Mouse (Mus musculus) embryo, embryonic 10.5 days (tissue): ENCODE data around the gene Dcpp3.
"Not testable (repeated sequence)": the region's sequence is repeated elsewhere in the genome, so short reads cannot be mapped to it uniquely, and the experiment has no call there.

Source experiments
- DNase-seq: peaks from one replicate; pipeline ENCODE4 v3.0.0-alpha.2; 2015; ENCODE audit warnings: low spot score

Gene Dcpp3

DNA sequence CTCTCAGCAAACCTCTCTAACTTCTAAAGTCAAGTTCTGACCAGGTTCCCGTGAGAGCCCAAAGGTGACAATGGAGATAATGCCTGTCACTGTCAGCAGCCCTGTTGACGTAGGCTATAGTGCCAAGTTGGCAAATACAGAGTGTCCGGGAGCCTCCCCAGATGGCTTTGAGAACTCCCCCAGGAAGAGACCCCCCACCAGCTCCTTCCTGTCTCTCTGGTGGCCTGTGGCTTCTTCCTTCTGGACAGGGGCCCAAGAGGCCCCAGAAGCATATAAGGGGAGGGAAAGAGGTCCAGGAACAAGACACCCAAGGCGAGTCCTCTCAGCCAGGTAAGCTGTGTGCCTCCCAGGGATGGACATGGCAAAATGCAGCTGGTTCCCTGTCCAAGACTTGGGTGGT is at the start of gene Dcpp3:
Dcpp3 (plus strand) TSS at position 301 of the 400 bp plus-strand sequence.
- DNase-seq, result not testable (repeated sequence)

DNA sequence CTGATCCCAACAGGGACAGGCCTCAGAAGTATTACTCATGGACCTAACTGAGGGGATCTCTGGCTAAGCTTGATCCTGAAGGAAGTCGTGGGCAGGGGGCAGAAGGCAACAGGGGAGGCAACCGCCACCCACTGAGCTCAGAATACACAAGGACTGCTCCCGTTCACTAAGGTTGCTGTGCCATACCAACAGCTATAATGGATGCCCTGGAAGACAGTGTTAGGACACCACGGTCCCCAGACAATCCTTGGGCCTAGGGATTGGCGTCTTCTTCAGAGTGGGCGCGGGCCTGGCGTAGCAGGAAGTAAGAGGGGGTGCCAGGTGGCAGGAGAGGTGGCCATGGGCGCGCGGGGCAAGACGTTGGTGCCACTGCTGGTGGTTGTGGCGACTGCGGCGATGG is 49.5 kb upstream of the Dcpp3 start, which contains the start of gene Prss21:
Prss21 (plus strand) TSS at position 301 of the 400 bp plus-strand sequence.
- DNase-seq, result no peak

DNA sequence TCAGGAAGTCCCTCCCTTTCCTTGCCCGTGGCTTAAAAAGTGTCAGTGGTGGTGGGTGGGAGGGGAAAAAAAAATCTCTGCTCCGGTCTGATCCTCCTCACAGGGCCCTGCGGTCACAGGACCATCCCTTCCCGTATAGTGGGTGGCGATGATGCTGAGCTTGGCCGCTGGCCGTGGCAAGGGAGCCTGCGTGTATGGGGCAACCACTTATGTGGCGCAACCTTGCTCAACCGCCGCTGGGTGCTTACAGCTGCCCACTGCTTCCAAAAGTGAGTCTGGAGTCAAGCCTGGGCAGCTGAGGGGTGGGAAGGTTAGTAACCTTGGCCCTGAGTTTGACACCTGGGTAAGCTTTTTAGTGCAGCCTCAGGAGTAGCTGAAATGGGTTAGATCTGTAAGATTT is 48.7 kb upstream of the Dcpp3 start:
- DNase-seq, result no peak

DNA sequence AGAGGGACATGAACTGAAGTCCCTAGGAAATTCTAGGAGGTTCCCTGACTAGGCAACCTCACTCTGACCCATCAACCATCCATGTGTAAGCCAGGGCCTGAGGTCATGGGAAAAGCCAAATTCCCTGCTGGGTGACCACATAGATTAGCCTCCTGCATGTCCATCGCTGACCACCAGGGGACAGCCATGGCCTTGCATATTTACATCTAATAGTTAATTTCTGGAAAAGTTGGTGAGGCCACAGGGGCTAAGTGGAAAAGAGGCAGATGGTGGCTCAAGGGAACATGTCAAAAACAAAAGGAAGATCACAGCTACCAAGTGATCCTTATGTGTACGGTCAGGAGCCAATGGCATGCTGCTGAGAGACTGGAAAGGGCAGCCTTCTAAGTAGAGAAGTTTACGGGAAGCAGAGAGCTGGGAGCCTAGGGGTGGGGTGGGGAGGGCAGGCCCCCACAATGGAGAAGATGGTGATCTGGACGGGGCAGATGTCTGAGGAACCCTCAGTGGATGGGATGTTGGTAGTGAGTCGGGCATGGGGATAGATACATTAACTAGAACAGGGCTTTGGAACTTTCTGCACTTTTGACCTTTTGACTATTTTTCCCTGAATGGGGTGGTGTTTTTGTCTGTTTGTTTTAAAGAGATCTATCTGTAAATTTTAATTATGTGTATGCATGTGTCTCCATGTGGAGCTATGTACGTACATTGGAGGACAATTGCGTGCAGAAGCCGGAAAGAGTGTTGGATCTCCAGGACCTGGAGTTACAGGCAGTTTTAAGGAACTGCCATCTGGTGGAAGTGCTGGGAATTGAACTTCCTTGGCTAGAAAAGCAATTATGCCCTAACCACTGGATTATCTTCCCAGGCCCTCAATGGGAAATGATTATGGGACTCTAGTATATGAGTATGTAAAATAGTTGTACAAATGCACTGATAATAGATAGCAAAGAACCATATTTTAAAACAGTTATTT is 43.1 kb upstream of the Dcpp3 start:
- peak; percentile 79 for DNase-seq

DNA sequence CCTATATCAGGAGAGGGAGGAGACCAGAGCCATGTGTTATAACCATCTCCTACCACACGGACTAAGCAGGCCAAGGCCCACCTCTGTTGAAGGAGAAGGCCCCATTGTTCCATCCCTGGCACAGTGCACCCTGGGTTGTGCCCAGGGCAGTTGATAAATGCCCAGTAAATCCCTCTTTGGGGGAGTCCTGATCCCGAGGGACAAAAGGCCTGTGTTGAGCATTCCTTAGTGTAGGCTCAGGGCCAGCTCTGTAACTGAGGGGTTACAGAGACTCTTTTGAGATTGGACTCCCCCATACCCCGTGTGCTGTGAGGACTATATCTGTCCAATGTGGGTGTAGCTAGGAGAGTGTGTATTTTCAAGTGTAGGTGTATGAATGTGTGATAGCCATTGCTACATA is 40.5 kb upstream of the Dcpp3 start:
- DNase-seq, result no peak

DNA sequence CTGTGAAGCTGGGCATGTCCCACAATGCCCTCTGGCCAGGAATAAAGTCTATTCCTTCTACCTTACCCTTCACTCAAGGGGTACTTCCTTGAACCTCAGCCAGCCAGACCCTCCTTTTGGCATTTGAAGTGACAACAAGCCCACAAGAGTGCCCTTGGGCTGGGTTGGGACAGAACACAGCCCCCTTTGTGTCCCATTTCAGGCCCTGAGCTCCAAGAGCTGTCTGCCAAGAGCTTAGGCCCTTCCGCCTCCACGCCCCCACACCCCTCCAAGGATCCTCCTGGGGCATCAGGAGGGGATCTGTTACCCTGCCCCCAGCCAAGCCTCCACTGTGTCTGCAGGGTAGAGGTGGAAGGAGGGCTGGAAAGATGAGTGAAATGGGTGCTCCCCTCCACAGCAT is 40.1 kb upstream of the Dcpp3 start:
- DNase-seq, result no peak

DNA sequence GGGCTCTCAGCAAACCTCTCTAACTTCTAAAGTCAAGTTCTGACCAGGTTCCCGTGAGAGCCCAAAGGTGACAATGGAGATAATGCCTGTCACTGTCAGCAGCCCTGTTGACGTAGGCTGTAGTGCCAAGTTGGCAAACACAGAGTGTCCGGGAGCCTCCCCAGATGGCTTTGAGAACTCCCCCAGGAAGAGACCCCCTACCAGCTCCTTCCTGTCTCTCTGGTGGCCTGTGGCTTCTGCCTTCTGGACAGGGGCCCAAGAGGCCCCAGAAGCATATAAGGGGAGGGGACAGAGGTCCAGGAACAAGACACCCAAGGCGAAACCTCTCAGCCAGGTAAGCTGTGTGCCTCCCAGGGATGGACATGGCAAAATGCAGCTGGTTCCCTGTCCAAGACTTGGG is 36.7 kb upstream of the Dcpp3 start, which contains the start of the genes Dcpp1 and Dcpp2:
Dcpp1 (plus strand) TSS at position 301 of the 400 bp plus-strand sequence.
Dcpp2 (plus strand) TSS at position 305 of the 400 bp plus-strand sequence.
- DNase-seq, result not testable (repeated sequence)

DNA sequence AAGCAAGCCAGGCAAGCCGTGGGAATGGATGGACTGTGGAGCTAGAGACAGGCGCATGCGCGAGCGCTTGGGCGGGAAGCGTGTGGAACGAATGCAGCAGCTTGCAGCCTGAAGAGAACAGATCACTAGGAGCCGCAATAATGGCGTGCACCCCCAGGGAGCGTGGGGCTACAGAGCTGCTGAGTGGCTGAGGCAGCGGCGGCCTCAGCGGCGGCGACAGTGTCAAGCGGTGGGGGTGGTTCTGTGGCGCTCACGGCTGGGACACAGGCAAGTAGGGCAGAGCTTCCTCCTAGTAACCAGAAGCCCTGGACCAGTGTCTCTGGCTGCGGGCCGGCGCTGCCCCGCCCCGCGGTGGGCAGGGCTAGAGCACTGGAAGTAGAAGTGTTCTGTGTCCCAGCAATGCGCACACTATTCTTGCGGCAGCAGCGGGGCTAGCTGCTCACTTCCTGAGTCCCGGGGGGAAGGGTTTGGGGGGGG is 7.3 kb downstream of the Dcpp3 start:
- DNase-seq, result peak; percentile 95

DNA sequence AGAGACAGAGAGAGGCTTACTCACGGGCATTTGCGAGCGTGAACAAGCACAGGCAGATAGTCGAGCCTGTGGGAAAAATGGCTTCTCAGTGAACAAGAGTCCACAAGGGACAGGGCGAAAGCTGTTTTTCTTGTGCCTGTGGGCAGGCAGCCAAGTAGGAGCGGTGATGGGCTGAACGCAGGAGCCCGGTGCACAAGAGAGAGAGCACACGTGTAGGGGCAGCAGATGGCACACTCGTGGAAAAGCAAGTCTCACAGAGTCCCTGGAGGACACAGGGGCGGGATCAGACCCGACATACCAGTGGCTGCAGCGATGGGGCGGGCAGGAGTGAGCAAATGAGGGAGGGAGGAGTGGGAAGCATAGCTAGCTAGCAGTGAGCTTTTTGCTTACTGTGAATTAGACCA is 7.8 kb downstream of the Dcpp3 start:
- DNase-seq, result peak; percentile 83

DNA sequence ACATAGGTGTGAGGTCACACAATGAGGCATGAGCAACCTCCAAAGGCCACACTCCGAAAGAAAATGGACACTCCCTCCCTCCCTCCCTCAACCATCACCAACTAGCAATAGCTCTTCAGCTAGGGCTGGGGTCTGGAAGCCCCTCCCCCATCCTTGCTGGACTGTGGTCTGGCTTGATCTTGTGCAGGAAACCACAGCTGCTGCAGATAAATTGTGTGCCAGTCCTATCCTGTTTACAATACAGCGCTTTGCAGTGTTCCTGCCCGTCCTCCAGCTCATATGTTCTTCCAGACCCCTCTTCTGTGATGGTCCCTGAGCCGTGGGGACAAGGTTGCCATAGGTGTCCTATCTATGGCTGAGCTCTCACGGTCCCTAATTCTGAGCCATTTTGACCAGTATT is 13.9 kb downstream of the Dcpp3 start:
- no peak for DNase-seq

DNA sequence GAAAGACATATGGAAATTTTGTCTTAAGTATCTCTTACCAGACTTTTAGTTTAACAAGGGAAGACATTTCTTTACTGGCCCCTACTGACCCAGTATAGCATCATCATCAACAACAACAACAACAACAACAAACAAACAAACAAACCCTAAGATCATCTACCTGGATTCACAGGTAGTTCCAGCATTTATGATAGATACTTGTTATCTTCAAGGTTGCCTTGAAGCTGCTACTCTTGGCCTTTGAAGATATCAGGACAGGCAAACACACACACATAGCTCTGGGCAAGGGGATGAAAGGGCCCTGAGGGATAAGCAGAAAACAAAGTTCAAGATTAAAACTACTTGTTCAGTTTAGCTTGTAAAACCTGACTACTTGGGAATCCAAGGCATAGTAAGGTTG is 24.1 kb downstream of the Dcpp3 start, which contains the start of gene Sbp:
Sbp (plus strand) TSS at position 301 of the 400 bp plus-strand sequence.
- no peak for DNase-seq

DNA sequence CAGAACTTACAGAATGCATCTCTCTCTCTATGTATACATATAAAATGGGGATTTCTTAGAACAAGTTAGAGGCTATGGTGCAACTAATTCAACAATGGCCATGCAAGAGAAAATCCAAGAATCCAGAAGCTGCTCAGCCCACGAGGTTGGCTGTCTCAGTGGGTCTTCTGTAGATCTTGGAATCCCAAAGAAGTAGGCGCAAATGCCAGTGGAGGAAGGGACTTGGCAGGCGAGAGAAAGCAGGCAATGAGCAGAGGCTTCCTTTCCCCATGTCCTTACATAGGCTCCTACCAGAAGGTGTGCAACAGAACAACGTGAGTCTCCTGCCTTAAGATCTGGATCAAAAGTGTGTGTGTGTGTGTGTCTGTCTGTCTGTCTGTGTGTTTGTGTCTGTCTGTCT is 30.2 kb downstream of the Dcpp3 start:
- DNase-seq, result not testable (repeated sequence)

DNA sequence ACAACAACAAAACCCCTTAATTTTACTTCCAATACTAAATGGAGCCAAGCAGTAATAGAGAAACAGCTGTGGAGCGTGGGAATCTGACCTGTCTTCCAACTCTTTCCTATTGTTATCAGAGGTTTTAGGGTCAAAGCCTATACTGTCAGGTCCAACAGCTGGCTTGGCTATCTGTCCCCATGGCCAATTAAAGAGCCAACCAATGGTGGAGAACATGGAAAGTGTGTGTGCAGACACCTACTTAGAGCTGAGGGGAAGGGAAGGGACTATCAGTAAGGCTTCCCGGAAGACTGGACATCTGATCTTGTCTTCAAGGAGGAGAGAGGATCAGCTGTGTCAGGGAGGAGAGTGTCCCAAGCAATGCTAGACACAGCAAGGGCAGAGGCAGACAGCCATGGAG is 31.8 kb downstream of the Dcpp3 start:
- no peak for DNase-seq

DNA sequence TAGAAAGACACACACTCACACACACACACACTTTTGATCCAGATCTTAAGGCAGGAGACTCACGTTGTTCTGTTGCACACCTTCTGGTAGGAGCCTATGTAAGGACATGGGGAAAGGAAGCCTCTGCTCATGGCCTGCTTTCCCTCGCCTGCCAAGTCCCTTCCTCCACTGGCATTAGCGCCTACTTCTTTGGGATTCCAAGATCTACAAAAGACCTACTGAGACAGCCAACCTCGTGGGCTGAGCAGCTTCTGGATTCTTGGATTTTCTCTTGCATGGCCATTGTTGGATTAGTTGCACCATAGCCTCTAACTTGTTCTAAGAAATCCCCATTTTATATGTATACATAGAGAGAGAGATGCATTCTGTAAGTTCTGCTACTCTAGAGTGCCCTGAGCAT is 33.6 kb downstream of the Dcpp3 start:
- DNase-seq, result not testable (repeated sequence)

DNA sequence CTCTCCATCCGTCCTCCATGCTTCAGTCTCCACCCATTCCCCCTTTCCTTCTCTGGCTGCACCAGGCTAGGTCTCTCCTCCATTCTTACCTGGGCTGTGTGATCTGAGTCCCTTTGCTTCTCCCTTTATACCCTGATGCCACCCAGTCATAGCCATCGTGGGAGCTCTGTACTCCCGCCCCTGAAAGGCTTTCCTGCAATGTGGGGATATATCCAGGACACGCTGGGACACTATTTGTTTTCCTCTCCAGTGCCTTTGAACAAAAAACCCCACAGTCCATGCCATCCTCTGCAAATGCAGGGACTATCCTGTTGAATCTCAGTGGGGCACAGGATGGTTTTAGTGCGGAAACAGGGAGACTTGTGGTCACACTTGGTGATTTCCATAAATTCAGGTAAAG is 37.9 kb downstream of the Dcpp3 start, which contains the start of gene Sbpl:
Sbpl (minus strand) TSS at position 101 of the 400 bp plus-strand sequence.
- no peak for DNase-seq

DNA sequence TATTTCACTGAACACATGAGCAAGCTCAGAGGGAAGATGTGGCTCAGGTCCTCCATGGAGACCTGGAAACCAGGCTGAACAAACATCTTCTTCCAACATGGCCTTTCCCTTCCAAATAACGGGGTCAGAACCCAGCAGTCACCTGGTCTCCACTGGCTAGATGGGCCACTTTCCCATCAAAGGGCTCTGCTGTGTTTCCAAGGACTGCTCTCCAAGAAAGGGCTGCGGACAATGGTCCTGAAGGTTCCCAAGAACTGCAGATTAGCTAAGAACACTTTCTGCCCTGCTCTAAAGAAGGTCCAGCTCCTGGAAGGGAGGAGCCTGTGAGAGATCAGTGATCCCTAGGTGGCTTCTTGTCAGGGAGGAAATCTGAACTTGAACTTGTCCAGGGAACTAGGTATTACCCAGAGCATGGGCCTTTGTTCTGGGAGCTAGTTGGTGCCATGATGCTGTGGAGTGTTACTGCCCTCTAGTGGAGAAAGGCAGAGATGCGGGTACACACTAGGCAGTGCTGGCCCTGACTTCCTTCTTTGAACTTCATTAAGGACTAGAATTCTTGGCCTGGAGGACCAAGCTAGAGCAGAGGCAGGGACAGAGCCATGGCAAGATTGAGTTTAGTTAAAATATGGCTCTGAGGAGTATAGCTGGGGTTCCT is 43.0 kb downstream of the Dcpp3 start:
- peak; percentile 95 for DNase-seq

DNA sequence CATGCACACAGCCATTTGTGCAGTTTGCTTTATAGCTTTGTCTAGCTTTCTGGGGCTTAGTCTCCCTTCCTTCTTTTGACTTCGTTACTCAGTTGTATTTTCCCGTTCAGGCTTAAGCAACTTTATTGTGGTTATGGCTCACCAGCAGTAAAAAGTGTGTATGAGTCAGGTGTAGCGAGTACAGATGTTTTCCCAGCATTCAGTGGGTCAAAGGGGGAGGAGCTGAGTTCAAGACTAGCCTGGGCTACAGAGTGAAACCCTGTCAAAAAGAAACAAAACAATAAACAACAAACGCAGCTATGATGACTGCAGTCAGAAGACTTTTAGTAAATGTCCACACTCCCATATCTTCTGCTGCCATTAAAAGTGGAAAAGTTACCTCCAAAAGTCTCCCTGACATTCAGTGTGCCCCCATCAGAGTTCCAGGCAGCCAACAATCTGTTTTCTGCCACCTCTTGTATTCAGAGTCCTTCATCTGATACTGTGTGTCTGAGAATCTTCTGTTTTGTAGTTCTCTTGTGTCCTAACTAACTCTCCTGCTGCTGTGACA is 44.4 kb downstream of the Dcpp3 start:
- DNase-seq, result no peak

DNA sequence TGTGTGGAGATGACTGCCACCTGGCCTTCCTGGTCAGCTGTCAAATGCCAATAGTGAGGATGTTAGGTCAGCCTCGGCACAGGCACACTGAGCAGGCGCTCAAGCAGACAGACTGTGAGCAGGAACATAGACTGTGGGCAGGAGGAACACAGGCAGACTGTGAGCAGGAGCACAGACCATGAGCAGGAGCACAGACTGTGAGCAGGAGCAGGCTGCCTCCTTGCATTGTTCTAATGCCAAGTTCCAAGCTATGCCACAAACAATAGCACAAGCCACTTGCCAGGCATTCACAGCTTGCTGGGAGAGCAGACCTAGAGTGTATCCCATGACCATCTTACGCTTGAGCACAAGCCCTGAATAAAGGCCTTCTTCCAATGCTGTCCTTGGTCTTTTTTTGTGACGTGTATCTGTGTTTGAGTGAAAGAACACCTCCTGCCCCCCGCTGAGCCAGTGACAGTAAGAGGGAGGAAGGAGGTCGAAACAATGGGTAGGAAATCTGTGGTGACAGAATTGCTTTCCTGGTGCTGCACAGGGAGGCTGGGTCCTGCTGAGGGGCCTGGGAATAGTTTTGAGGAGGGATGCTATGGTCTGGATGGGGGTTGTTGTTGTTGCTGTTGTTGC is 48.7 kb downstream of the Dcpp3 start:
- no peak for DNase-seq

DNA sequence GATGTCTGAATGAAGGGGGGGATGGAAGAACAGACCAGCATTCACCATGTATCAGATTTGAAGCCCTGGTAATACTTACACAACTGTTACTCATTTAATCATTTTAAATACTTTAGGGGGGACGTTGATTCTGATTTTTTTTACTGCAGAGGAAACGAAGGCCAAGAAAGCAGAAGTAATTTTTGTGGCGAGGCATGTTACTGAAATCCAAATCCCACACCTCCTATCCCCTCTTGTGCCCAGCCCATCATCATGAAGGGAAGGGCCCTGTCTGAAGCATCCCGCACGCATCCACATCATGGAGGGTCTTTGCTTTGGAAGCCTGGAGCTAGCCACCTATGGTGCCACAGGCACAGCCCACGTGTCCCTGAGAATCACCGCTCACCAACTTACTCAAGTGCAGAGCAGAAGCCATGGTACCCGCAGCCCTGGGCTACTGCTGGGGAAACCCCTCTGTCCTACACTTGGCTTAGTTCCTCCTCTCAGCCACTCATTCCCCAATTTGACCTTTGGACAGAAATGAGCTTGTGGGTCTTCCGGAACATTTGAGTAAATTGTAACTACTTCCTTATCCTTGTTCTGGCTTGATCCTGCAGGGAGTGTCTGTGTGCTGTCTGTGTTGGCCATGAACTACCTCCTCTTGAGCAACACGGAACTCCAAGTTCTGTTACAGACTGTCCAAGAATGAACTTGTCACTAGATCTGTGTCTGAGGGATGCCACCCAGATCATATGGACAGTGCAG is 49.6 kb downstream of the Dcpp3 start:
- DNase-seq, result no peak

DNA sequence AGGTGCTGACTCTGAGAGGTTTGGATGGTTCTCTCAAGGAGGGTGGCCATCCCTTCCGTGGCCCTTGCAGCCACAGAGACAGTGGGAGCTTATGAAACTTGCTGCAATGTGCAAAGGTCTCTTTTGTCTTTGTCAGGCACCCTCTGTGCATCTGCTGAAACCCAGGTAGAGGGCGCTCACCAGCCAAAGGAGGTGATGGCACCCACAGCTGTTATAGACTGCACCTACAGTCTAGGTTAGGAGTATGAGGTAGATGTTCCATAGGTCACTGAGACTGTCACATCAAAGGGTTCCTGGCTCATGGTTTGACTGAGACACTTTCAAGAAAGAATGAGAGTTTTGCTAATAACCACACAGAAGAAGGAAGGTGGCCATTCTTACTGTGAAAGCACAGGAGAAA is 51.5 kb downstream of the Dcpp3 start:
- no peak for DNase-seq
